Mouse (Mus musculus) lung, adult 2 months (tissue): ENCODE results near the gene Lsm4.

Source experiments
- CTCF ChIP-seq: fragments of 200-500 bp; IDR thresholded peaks from 2 replicates; pipeline ENCODE4 v1.5.1; 2011; ENCODE audit warnings: mild to moderate bottlenecking, low read length, control low read depth; ENCODE audit not compliant: insufficient read depth
- POLR2A ChIP-seq: fragments of 200-500 bp; IDR thresholded peaks from 2 replicates; pipeline ENCODE4 v1.6.1; 2011; ENCODE audit warnings: low read depth, mild to moderate bottlenecking, control low read depth, low read length, borderline replicate concordance; ENCODE audit errors: extremely low read depth

DNA sequence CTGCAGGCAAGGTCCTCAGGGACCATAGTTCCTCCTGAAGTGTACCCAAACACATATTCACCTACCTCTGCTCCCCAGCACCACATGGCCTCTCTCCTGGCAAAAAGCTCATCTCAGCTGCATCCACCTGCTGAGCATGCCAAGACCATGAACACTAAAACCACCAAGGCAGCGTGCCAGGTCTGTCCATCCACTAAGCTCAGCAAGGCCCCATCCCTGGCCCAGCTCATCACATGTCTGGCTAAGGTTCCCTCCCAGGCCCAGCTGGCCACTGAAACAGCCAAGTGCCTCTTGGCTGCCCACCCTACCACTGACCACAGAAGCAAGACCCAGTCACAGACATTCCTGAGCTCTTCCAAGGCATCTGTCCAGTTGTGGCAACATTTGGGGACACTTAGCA lies 37.2 kb downstream of the Lsm4 start:
- TF ChIP-seq CTCF (no peak), POLR2A (no peak)
